Mouse (Mus musculus): ENCODE data around the gene Npr1.

DNA sequence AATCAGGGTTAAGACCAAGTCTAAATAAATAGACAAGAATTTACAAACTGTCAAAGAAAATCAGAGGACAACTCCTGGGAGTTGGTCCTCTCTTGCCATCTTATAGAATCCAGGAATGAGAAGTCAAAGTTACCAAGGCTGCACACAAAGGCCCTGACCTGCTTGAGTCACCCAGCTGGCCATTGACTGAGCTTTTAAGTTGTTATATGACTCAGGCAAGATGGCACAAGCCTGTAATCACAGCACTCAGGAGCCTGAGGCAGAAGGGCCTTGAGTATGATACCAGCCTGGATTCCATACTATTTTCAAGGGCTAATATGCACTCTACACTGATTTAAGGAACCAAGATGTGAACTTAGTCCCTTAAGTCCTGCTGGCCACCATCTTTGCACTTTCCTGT lies 42.1 kb downstream of the Npr1 start:
- TF ChIP-seq ZC3H11A (IDR thresholded peaks at IDR 0.05; ENCODE audit: borderline replicate concordance, low read depth, low read length) (no peak), CHD2 (IDR thresholded peaks at IDR 0.05; ENCODE audit: low read depth, low read length) (no peak), HCFC1 (IDR thresholded peaks at IDR 0.05; ENCODE audit: borderline replicate concordance, insufficient read depth, low read length) (no peak), MAFK (IDR thresholded peaks at IDR 0.05; ENCODE audit: insufficient read depth, low read depth, low read length) (no peak), ZNF384 (IDR thresholded peaks at IDR 0.05; ENCODE audit: low read depth, low read length) (no peak)
